Mouse (Mus musculus) naive thymus-derived CD4-positive, alpha-beta T cell, adult 2 months (primary cell): Measurements from ENCODE around the gene Ilf3.

ENCODE experiments used
- DNase-seq: peaks from one replicate; pipeline ENCODE4 v3.0.0-alpha.2; 2011; ENCODE audit warnings: low read depth

Ilf3 gene

GRCm38 (mm10) chr9:21403745-21404144 is 36.1 kb downstream of the Ilf3 start:
- DNase-seq, result no peak

- DNase-seq, result no peak
Observed at GRCm38 (mm10) chr9:21405525-21405924, 37.9 kb downstream of the Ilf3 start.

GRCm38 (mm10) chr9:21407951-21408350 is 40.3 kb downstream of the Ilf3 start:
- DNase-seq, result no peak

- no peak for DNase-seq
Observed at GRCm38 (mm10) chr9:21408624-21409023, 41.0 kb downstream of the Ilf3 start.

GRCm38 (mm10) chr9:21409592-21410317 is 42.1 kb downstream of the Ilf3 start:
- peak; percentile 91 for DNase-seq

- DNase-seq, result peak; percentile 89
Observed at GRCm38 (mm10) chr9:21411669-21412550, 44.2 kb downstream of the Ilf3 start, which contains the start of gene Qtrt1. Gene Qtrt1 (plus strand): TSS chr9:21411837.

- DNase-seq, result no peak
Observed at GRCm38 (mm10) chr9:21417866-21418265, 50.2 kb downstream of the Ilf3 start.

- DNase-seq, result peak; percentile 52
Observed at GRCm38 (mm10) chr9:21419646-21420045, 52.0 kb downstream of the Ilf3 start.

GRCm38 (mm10) chr9:21424631-21425555 is 57.2 kb downstream of the Ilf3 start, which contains the start of gene Dnm2:
Gene Dnm2 (plus strand): TSS chr9:21424908.
- DNase-seq, result peak; percentile 100

GRCm38 (mm10) chr9:21425556-21425945 is 57.9 kb downstream of the Ilf3 start:
- DNase-seq, result no peak

- DNase-seq, result no peak
Observed at GRCm38 (mm10) chr9:21426013-21426412, 58.3 kb downstream of the Ilf3 start.

- DNase-seq, result no peak
Observed at GRCm38 (mm10) chr9:21426525-21426924, 58.9 kb downstream of the Ilf3 start.

- no peak for DNase-seq
Observed at GRCm38 (mm10) chr9:21427773-21428172, 60.1 kb downstream of the Ilf3 start.

GRCm38 (mm10) chr9:21428178-21428577 is 60.5 kb downstream of the Ilf3 start:
- no peak for DNase-seq

GRCm38 (mm10) chr9:21430724-21431123 is 63.1 kb downstream of the Ilf3 start:
- DNase-seq, result no peak

GRCm38 (mm10) chr9:21432066-21432465 is 64.4 kb downstream of the Ilf3 start:
- no peak for DNase-seq

- DNase-seq, result no peak
Observed at GRCm38 (mm10) chr9:21433766-21434165, 66.1 kb downstream of the Ilf3 start.

GRCm38 (mm10) chr9:21434410-21434809 is 66.7 kb downstream of the Ilf3 start:
- DNase-seq, result no peak

- DNase-seq, result peak; percentile 92
Observed at GRCm38 (mm10) chr9:21435777-21436635, 68.3 kb downstream of the Ilf3 start.

GRCm38 (mm10) chr9:21437577-21437976 is 69.9 kb downstream of the Ilf3 start:
- no peak for DNase-seq

- DNase-seq, result no peak
Observed at GRCm38 (mm10) chr9:21438219-21438618, 70.5 kb downstream of the Ilf3 start.
